Mouse (Mus musculus) liver, embryonic 13.5 days (tissue): ENCODE results near the gene Hoxb6. TPM values are rescaled to one million over a fixed set of nuclear protein-coding genes. Genes with fewer than 3 reads are reported as not detected.

ENCODE experiments used
- ATAC-seq: fragments of 200-750 bp; cut with Nextera tagmentation; 2 replicates; pipeline ENCODE4 v1.8.0; 2017; ENCODE audit warnings: low read depth, mild to moderate bottlenecking, moderate number of reproducible peaks, moderate library complexity
- DNase-seq: peaks from one replicate; pipeline ENCODE4 v3.0.0; 2022
- H3K27ac ChIP-seq: fragments of 300-500 bp; sonication (generic); 2 replicates; pipeline ENCODE4 v1.5.1; 2015; ENCODE audit warnings: moderate library complexity, mild to moderate bottlenecking, inconsistent platforms
- H3K27me3 ChIP-seq: fragments of 300-500 bp; sonication (generic); 2 replicates; pipeline ENCODE4 v1.6.1; 2015; ENCODE audit warnings: mild to moderate bottlenecking, inconsistent platforms
- H3K36me3 ChIP-seq: fragments of 300-500 bp; sonication (generic); 2 replicates; pipeline ENCODE4 v1.6.1; 2015; ENCODE audit warnings: mild to moderate bottlenecking, inconsistent platforms
- H3K4me1 ChIP-seq: fragments of 300-500 bp; sonication (generic); replicated peaks from 2 replicates; pipeline ENCODE4 v1.6.1; 2015; ENCODE audit warnings: inconsistent platforms
- H3K4me2 ChIP-seq: fragments of 300-500 bp; sonication (generic); 2 replicates; pipeline ENCODE4 v1.6.1; 2015; ENCODE audit warnings: inconsistent platforms, mild to moderate bottlenecking, moderate library complexity
- H3K4me3 ChIP-seq: fragments of 300-500 bp; sonication (generic); replicated peaks from 2 replicates; pipeline ENCODE4 v1.5.1; 2015; ENCODE audit warnings: mild to moderate bottlenecking, inconsistent platforms
- H3K9ac ChIP-seq: fragments of 300-500 bp; sonication (generic); 2 replicates; pipeline ENCODE4 v1.6.1; 2015; ENCODE audit warnings: mild to moderate bottlenecking, inconsistent platforms
- H3K9me3 ChIP-seq: fragments of 300-500 bp; sonication (generic); replicated peaks from 2 replicates; pipeline ENCODE4 v1.6.1; 2016; ENCODE audit warnings: inconsistent platforms
- WGBS: fragments of 180-500 bp; shearing (Covaris S2); methylation state at CpG from one replicate; pipeline ENCODE4 v1.1.7; 2015; ENCODE audit not compliant: insufficient replicate concordance; 5-methylcytosine and 5-hydroxymethylcytosine counted together
- polyA plus RNA-seq: library from polyadenylated mRNA; unstranded; fragments of >200 nt; fragmentation: Nextera tagmentation; extraction: Ambion mirVana; gene quantifications from 2 replicates; pipeline ENCODE4 v1.2.1, GENCODE M21; 2015

Hoxb6 gene
- polyA plus RNA-seq, 1 experiment from 2014 or later: 0.07 TPM

- Histone ChIP-seq H3K4me3 (no peak overlapping the region), H3K9ac (no peak overlapping the region), H3K4me2 (no peak overlapping the region), H3K27ac (no peak overlapping the region), H3K9me3 (no peaks in the 10 kb centered on the region), H3K27me3 (peaks cover 100% of the 10 kb centered on the region), H3K36me3 (no peaks in the 10 kb centered on the region), H3K4me1 (peaks cover 7% of the 10 kb centered on the region)
- ATAC-seq: no peak
- no peak for DNase-seq
- WGBS: 28% methylated on average over 6 of the region's 6 CpGs
Observed at GRCm38 (mm10) chr11:96289837-96290236, 2.4 kb upstream of the Hoxb6 start.

- DNase-seq (no peak), ATAC-seq (no peak)
- Histone ChIP-seq H3K4me1 (peaks cover 7% of the 10 kb centered on the region), H3K9me3 (no peaks in the 10 kb centered on the region), H3K36me3 (no peaks in the 10 kb centered on the region), H3K4me2 (no peak overlapping the region), H3K9ac (no peak overlapping the region), H3K27ac (no peak overlapping the region), H3K4me3 (no peak overlapping the region), H3K27me3 (peaks cover 100% of the 10 kb centered on the region)
- 26% methylated on average over 17 of the region's 17 CpGs for WGBS
Observed at GRCm38 (mm10) chr11:96290705-96291355, 1.4 kb upstream of the Hoxb6 start.

GRCm38 (mm10) chr11:96292565-96293301 is 457 bp downstream of the Hoxb6 start:
- Histone ChIP-seq H3K4me1 (no peaks in the 10 kb centered on the region), H3K4me3 (no peak overlapping the region), H3K9ac (no peak overlapping the region), H3K9me3 (no peaks in the 10 kb centered on the region), H3K27ac (no peak overlapping the region), H3K27me3 (peaks cover 100% of the 10 kb centered on the region), H3K4me2 (no peak overlapping the region), H3K36me3 (no peaks in the 10 kb centered on the region)
- 3% methylated on average over 12 of the region's 12 CpGs for WGBS
- ATAC-seq (no peak), DNase-seq (no peak)

- Histone ChIP-seq H3K9me3 (no peaks in the 10 kb centered on the region), H3K9ac (no peak overlapping the region), H3K4me3 (no peak overlapping the region), H3K27me3 (peaks cover 100% of the 10 kb centered on the region), H3K4me2 (no peak overlapping the region), H3K36me3 (no peaks in the 10 kb centered on the region), H3K4me1 (no peaks in the 10 kb centered on the region), H3K27ac (no peak overlapping the region)
- ATAC-seq (no peak), DNase-seq (no peak)
- 2% methylated on average over 22 of the region's 22 CpGs for WGBS
Observed at GRCm38 (mm10) chr11:96293302-96293921, 1.1 kb downstream of the Hoxb6 start.

- 2% methylated on average over 32 of the region's 32 CpGs for WGBS
- no peak overlapping the region for H3K27ac ChIP-seq
- H3K36me3 ChIP-seq: no peaks in the 10 kb centered on the region
- no peaks in the 10 kb centered on the region for H3K4me1 ChIP-seq
- H3K4me2 ChIP-seq: no peak overlapping the region
- DNase-seq (peak; percentile 23), ATAC-seq (no peak)
- H3K27me3 ChIP-seq: peaks cover 100% of the 10 kb centered on the region
- H3K9me3 ChIP-seq: no peaks in the 10 kb centered on the region
- H3K9ac ChIP-seq: no peak overlapping the region
- H3K4me3 ChIP-seq: no peak overlapping the region
Observed at GRCm38 (mm10) chr11:96294245-96295091, 2.2 kb downstream of the Hoxb6 start.

GRCm38 (mm10) chr11:96295092-96295835 is 3.0 kb downstream of the Hoxb6 start:
- Histone ChIP-seq H3K4me2 (no peak overlapping the region), H3K9me3 (no peaks in the 10 kb centered on the region), H3K36me3 (no peaks in the 10 kb centered on the region), H3K27me3 (peaks cover 100% of the 10 kb centered on the region), H3K4me1 (no peaks in the 10 kb centered on the region; the same call in 1 of the 2 replicates), H3K9ac (no peak overlapping the region), H3K4me3 (no peak overlapping the region), H3K27ac (no peak overlapping the region)
- no peak for ATAC-seq
- WGBS: under 1% methylated on average over 30 of the region's 30 CpGs
- no peak for DNase-seq

GRCm38 (mm10) chr11:96296997-96297396 is 4.7 kb downstream of the Hoxb6 start:
- H3K36me3 ChIP-seq: no peaks in the 10 kb centered on the region
- H3K27me3 ChIP-seq: peaks cover 100% of the 10 kb centered on the region
- H3K9me3 ChIP-seq: no peaks in the 10 kb centered on the region
- H3K9ac ChIP-seq: no peak overlapping the region
- no peak overlapping the region for H3K4me2 ChIP-seq
- no peak overlapping the region for H3K4me3 ChIP-seq
- no peak for DNase-seq
- 24% methylated on average over 2 of the region's 2 CpGs for WGBS
- no peak for ATAC-seq
- H3K27ac ChIP-seq: no peak overlapping the region
- no peaks in the 10 kb centered on the region; the same call in 1 of the 2 replicates for H3K4me1 ChIP-seq

GRCm38 (mm10) chr11:96297428-96297827 is 5.2 kb downstream of the Hoxb6 start:
- Histone ChIP-seq H3K9me3 (no peaks in the 10 kb centered on the region), H3K27ac (no peak overlapping the region), H3K36me3 (no peaks in the 10 kb centered on the region), H3K4me2 (no peak overlapping the region), H3K27me3 (peaks cover 100% of the 10 kb centered on the region), H3K9ac (no peak overlapping the region), H3K4me3 (no peak overlapping the region), H3K4me1 (no peaks in the 10 kb centered on the region; the same call in 1 of the 2 replicates)
- ATAC-seq: no peak
- WGBS: 31% methylated on average over 3 of the region's 3 CpGs
- no peak for DNase-seq

- H3K9ac ChIP-seq: no peak overlapping the region
Observed at GRCm38 (mm10) chr11:96297968-96298635, 5.8 kb downstream of the Hoxb6 start.

More at GRCm38 (mm10) chr11:96297968-96298635, 5.8 kb downstream of the Hoxb6 start:
- no peak overlapping the region for H3K27ac ChIP-seq
- ATAC-seq (no peak), DNase-seq (no peak)
- H3K4me3 ChIP-seq: no peak overlapping the region
- 21% methylated on average over 11 of the region's 11 CpGs for WGBS
- peaks cover 100% of the 10 kb centered on the region for H3K27me3 ChIP-seq
- no peak overlapping the region for H3K4me2 ChIP-seq
- no peaks in the 10 kb centered on the region for H3K9me3 ChIP-seq
- no peaks in the 10 kb centered on the region; the same call in 1 of the 2 replicates for H3K4me1 ChIP-seq
- no peaks in the 10 kb centered on the region for H3K36me3 ChIP-seq
